Mouse (Mus musculus): Measurements from ENCODE around the gene B4galt5. TPM values are rescaled to one million over a fixed set of nuclear protein-coding genes. Genes with fewer than 3 reads are reported as not detected.

B4galt5 gene
- polyA plus RNA-seq, 1 experiment from 2014 or later, result 31.5 TPM

DNA sequence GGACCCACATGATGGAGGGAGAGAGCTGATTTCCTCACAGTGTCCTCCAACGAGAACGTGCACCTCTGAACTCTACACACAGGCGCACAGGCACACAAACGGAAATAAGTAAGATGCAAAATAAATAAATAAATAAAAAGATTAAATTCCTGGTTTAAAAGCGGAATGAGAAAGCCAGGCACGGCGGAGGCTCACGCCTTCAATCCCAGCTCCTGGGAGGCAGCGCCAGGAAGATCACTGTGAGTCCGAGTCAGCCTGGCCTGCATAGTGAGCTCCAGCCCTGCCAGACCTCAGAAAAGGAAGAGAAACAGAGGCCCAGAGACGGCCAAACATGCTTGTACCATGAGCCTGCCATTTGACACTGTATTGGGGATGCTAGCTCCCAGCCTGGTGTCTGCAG lies 85.1 kb downstream of the B4galt5 start:
- ATAC-seq (ENCODE audit: low read depth), result no peak

DNA sequence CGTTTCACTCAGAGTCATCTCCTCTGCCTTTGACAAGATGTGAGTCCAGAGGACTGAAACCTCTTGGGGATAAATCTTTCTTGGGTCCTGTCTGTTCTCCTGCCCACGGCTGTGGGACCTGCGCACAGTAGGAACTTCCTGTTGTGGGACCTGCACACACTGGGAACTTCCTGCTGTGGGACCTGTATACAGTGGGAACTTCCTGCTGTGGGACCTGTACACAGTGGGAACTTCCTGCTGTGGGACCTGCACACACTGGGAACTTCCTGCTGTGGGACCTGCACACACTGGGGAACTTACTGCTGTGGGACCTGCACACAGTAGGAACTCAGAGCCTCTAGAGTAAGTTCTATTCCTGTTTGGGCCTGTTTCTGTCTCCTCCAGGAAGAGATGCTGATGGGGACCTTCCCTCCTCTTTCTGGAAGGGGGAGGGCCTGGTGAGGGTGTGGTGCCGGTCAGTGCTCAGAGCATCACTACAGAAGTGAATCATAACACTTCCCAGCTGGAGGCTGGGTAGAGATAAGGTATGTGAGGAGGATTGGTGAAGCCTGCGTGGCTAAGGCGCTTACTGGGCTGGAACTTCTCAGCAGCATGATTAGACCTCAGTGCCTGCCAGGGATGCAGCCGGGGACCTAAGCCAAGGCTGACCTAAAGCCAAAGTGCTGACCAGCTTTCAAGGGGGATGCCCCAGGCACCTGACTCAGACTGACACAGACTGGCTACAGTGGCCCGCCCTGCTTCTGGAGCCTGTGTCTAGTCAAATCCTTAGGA lies 85.8 kb downstream of the B4galt5 start:
- H3K4me1 ChIP-seq (ENCODE audit: control insufficient read depth, insufficient read depth, low read length), result no peaks in the 10 kb centered on the region
- H3K9me3 ChIP-seq (ENCODE audit: control insufficient read depth, low read length), result no peaks in the 10 kb centered on the region
- ATAC-seq (ENCODE audit: low read depth), result no peak
- no peak overlapping the region for H3K4me3 ChIP-seq (ENCODE audit: low read depth, low read length)
- H3K27ac ChIP-seq (ENCODE audit: low read depth, low read length), result no peak overlapping the region
- H3K9ac ChIP-seq (replicated peaks; ENCODE audit: low read depth, low read length), result no peak overlapping the region
- H3K27me3 ChIP-seq (ENCODE audit: control insufficient read depth, insufficient read depth, low read length), result no peaks in the 10 kb centered on the region
- no peaks in the 10 kb centered on the region for H3K36me3 ChIP-seq (ENCODE audit: control insufficient read depth, insufficient read depth, low read length)
- WGBS, result 96% methylated on average over 8 of the region's 8 CpGs
- H3K4me2 ChIP-seq (ENCODE audit: low read depth, low read length), result no peak overlapping the region

More for the DNA sequence above, 85.1 kb downstream of the B4galt5 start:
- no peak overlapping the region for H3K4me2 ChIP-seq (ENCODE audit: low read depth, low read length)
- no peak overlapping the region for H3K4me3 ChIP-seq (ENCODE audit: low read depth, low read length)
- no peak overlapping the region for H3K27ac ChIP-seq (ENCODE audit: low read depth, low read length)
- no peaks in the 10 kb centered on the region for H3K27me3 ChIP-seq (ENCODE audit: control insufficient read depth, insufficient read depth, low read length)
- H3K9me3 ChIP-seq (ENCODE audit: control insufficient read depth, low read length), result no peaks in the 10 kb centered on the region
- H3K4me1 ChIP-seq (ENCODE audit: control insufficient read depth, insufficient read depth, low read length), result no peaks in the 10 kb centered on the region
- H3K36me3 ChIP-seq (ENCODE audit: control insufficient read depth, insufficient read depth, low read length), result no peaks in the 10 kb centered on the region
- no peak overlapping the region for H3K9ac ChIP-seq (replicated peaks; ENCODE audit: low read depth, low read length)
- 86% methylated on average over 11 of the region's 11 CpGs for WGBS

DNA sequence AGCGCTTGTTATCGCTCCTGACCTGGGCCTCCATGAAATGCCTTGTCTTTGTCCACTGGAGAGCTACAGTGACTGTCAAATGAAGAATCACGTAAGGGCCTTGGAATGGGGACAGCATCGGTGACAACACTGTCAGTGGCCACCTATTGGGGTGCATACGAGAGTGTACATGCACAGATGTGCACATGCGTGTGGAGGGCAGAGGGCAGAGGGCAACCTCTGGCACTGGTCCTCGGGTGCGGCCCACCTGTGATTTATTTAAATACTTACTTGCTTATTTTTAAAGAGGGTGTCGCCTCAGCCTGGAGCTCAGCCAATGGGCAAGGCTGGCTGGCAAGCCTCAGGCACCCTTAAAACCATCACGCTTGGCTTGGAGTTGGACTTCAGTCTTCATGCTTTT lies 86.5 kb downstream of the B4galt5 start:
- no peaks in the 10 kb centered on the region for H3K4me1 ChIP-seq (ENCODE audit: control insufficient read depth, insufficient read depth, low read length)
- ATAC-seq (ENCODE audit: low read depth), result no peak
- no peak overlapping the region for H3K9ac ChIP-seq (replicated peaks; ENCODE audit: low read depth, low read length)
- no peaks in the 10 kb centered on the region for H3K36me3 ChIP-seq (ENCODE audit: control insufficient read depth, insufficient read depth, low read length)
- no peak overlapping the region for H3K27ac ChIP-seq (ENCODE audit: low read depth, low read length)
- no peak overlapping the region for H3K4me2 ChIP-seq (ENCODE audit: low read depth, low read length)
- H3K4me3 ChIP-seq (ENCODE audit: low read depth, low read length), result no peak overlapping the region
- H3K27me3 ChIP-seq (ENCODE audit: control insufficient read depth, insufficient read depth, low read length), result no peaks in the 10 kb centered on the region
- 94% methylated on average over 10 of the region's 10 CpGs for WGBS
- no peaks in the 10 kb centered on the region for H3K9me3 ChIP-seq (ENCODE audit: control insufficient read depth, low read length)

DNA sequence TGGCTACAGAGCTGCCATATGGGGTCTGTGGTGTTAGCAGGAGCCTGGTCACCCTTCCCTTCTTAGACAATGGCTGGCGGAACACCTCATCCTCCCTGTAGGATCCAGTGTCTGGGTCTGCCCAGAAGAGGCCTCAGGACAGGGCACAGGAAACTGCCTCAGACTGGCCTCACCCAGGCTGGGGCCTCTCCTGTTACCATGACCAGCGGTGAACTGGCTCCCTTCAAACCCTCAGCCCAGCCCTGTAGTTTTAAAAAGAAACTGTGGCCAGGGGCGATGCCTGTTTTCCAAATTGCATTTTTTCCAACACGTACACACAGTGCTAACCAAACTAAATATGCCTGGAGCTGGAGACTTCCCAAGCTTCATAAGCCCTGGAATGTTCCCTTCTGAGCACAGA lies 87.9 kb downstream of the B4galt5 start:
- Histone ChIP-seq H3K9ac (replicated peaks; ENCODE audit: low read depth, low read length) (no peak overlapping the region), H3K27ac (ENCODE audit: low read depth, low read length) (no peak overlapping the region), H3K36me3 (ENCODE audit: control insufficient read depth, insufficient read depth, low read length) (no peaks in the 10 kb centered on the region), H3K4me2 (ENCODE audit: low read depth, low read length) (no peak overlapping the region), H3K27me3 (ENCODE audit: control insufficient read depth, insufficient read depth, low read length) (no peaks in the 10 kb centered on the region), H3K9me3 (ENCODE audit: control insufficient read depth, low read length) (no peaks in the 10 kb centered on the region), H3K4me3 (ENCODE audit: low read depth, low read length) (no peak overlapping the region), H3K4me1 (ENCODE audit: control insufficient read depth, insufficient read depth, low read length) (no peaks in the 10 kb centered on the region)
- 81% methylated on average over 4 of the region's 4 CpGs for WGBS
- no peak for ATAC-seq (ENCODE audit: low read depth)

DNA sequence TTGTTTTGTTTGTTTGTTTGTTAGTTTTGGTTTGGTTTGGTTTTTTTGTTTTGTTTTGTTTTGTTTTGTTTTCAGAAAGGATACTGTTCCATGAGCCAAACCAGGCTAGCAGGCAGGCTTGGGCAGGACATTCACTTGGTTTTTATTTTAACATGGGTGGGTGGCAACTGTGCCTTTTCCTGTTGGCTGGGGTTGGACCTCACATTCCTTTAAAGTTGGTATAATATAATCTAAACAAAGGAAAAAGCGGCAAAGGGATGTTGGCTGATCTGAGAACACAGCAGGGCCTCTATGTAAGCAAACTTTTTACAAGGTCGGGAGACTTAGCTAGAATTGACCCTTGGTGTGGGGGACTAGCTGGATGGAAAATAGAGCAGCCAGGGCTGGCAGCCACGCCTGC lies 91.2 kb downstream of the B4galt5 start:
- Histone ChIP-seq H3K9ac (replicated peaks; ENCODE audit: low read depth, low read length) (no peak overlapping the region), H3K4me1 (ENCODE audit: control insufficient read depth, insufficient read depth, low read length) (no peaks in the 10 kb centered on the region), H3K9me3 (ENCODE audit: control insufficient read depth, low read length) (no peaks in the 10 kb centered on the region), H3K36me3 (ENCODE audit: control insufficient read depth, insufficient read depth, low read length) (no peaks in the 10 kb centered on the region), H3K4me2 (ENCODE audit: low read depth, low read length) (no peak overlapping the region), H3K27ac (ENCODE audit: low read depth, low read length) (no peak overlapping the region), H3K27me3 (ENCODE audit: control insufficient read depth, insufficient read depth, low read length) (no peaks in the 10 kb centered on the region), H3K4me3 (ENCODE audit: low read depth, low read length) (no peak overlapping the region)
- ATAC-seq (ENCODE audit: low read depth), result no peak
- WGBS, result 39% methylated on average over 3 of the region's 3 CpGs

DNA sequence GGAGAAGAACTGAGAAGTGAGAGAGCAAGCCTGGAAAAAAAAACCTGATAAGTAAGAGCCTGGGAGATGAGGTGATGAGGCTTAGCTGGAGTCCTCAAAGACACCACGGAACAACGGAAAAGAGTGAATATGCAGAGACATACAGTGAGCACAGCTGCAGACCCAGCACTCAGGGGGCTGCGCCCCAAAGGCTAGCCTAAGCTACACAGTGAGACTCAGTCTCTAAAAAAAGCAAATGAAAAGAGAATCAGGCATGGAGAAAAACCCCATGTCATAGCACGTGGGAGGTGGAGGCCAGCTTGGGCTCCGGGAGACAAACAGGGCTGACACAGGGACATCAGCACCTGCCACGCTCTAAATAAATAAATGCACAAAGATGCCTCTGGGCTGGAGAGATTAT lies 94.2 kb downstream of the B4galt5 start:
- WGBS, result 79% methylated on average over 6 of the region's 6 CpGs
- Histone ChIP-seq H3K27ac (ENCODE audit: low read depth, low read length) (no peak overlapping the region), H3K4me3 (ENCODE audit: low read depth, low read length) (no peak overlapping the region)

DNA sequence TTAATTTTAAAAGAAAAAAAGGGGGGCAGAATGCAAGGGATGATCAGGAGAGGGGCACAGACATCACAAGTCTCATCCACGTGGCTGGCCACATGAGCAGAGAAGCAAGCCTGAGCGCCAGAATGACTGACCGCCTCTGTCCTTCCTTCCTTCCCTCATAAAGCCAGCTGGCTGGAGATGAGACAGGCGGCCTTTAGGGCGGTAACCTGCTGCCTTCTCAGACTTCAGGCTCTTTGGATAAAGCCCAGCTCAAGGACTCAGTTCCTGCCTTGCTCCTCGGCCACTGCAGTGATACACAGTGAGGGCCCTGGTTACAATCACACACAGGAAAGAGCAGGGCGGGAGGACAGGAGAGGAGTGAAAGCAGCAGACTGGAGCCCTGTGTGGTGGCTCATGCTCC lies 94.8 kb downstream of the B4galt5 start:
- Histone ChIP-seq H3K4me1 (ENCODE audit: control insufficient read depth, insufficient read depth, low read length) (no peaks in the 10 kb centered on the region), H3K27me3 (ENCODE audit: control insufficient read depth, insufficient read depth, low read length) (no peaks in the 10 kb centered on the region), H3K27ac (ENCODE audit: low read depth, low read length) (no peak overlapping the region), H3K9ac (replicated peaks; ENCODE audit: low read depth, low read length) (no peak overlapping the region), H3K4me2 (ENCODE audit: low read depth, low read length) (no peak overlapping the region), H3K4me3 (ENCODE audit: low read depth, low read length) (no peak overlapping the region), H3K36me3 (ENCODE audit: control insufficient read depth, insufficient read depth, low read length) (no peaks in the 10 kb centered on the region), H3K9me3 (ENCODE audit: control insufficient read depth, low read length) (no peaks in the 10 kb centered on the region)
- 56% methylated on average over 7 of the region's 7 CpGs for WGBS
- ATAC-seq (ENCODE audit: low read depth), result no peak

More for the DNA sequence above, 94.2 kb downstream of the B4galt5 start:
- no peak for ATAC-seq (ENCODE audit: low read depth)
- H3K4me2 ChIP-seq (ENCODE audit: low read depth, low read length), result no peak overlapping the region
- no peaks in the 10 kb centered on the region for H3K27me3 ChIP-seq (ENCODE audit: control insufficient read depth, insufficient read depth, low read length)
- H3K9ac ChIP-seq (replicated peaks; ENCODE audit: low read depth, low read length), result no peak overlapping the region
- H3K4me1 ChIP-seq (ENCODE audit: control insufficient read depth, insufficient read depth, low read length), result no peaks in the 10 kb centered on the region
- H3K9me3 ChIP-seq (ENCODE audit: control insufficient read depth, low read length), result no peaks in the 10 kb centered on the region
- H3K36me3 ChIP-seq (ENCODE audit: control insufficient read depth, insufficient read depth, low read length), result no peaks in the 10 kb centered on the region

DNA sequence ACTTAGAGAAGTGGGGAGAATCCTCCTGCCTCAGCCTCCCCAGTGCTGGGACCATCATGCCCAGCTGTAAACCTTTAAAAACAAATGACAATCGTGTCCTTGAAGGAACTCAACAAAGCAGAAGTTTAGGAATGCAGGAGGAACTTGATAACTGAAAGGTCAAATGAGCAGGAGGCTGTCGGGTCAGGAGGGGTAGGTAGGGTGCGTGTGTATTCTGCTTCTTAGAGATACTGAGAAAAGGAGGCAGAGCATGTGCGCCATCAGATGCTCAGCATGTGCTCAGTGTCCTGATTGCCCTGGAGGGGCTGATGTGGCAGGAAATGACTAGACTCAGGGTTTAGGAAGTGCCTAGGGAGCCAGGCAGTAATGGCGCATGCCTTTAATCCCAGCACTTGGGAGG lies 95.5 kb downstream of the B4galt5 start:
- Histone ChIP-seq H3K36me3 (ENCODE audit: control insufficient read depth, insufficient read depth, low read length) (no peaks in the 10 kb centered on the region), H3K9ac (replicated peaks; ENCODE audit: low read depth, low read length) (no peak overlapping the region), H3K9me3 (ENCODE audit: control insufficient read depth, low read length) (no peaks in the 10 kb centered on the region), H3K4me3 (ENCODE audit: low read depth, low read length) (no peak overlapping the region), H3K27ac (ENCODE audit: low read depth, low read length) (no peak overlapping the region), H3K4me1 (ENCODE audit: control insufficient read depth, insufficient read depth, low read length) (no peaks in the 10 kb centered on the region), H3K4me2 (ENCODE audit: low read depth, low read length) (no peak overlapping the region), H3K27me3 (ENCODE audit: control insufficient read depth, insufficient read depth, low read length) (no peaks in the 10 kb centered on the region)
- ATAC-seq (ENCODE audit: low read depth), result no peak
- WGBS, result 89% methylated on average over 5 of the region's 5 CpGs

DNA sequence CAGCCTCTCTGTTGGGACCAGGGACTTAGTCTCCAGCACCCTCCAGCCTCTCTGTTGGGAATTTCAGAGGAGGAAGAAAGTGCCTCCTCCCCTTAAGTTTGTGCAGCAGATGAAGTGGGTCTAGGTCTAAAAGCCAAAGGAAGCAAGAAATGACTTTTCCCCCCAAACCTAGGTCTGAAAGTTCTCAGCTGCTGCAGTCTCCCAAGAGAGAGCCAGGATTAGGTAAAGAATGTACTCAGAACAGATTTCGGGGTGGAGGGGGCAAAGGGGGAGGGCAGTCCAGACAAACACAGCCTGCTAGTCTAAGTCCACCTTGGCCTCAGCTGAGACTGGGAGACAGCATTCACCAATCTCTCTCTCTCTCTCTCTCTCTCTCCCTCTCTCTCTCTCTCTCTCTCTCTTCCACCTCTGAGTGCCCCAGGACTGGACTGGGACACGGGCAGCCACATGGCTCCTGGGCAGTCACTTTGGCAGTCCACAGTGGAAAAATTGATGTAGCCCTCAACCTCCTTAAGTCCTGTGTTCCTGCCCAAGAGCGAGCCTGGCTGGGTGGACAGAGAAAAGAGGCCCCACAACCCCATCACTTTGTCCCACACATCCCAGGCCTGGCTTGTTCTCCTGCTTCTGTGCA lies 96.8 kb downstream of the B4galt5 start:
- Histone ChIP-seq H3K9me3 (ENCODE audit: control insufficient read depth, low read length) (no peaks in the 10 kb centered on the region), H3K4me1 (ENCODE audit: control insufficient read depth, insufficient read depth, low read length) (no peaks in the 10 kb centered on the region), H3K9ac (replicated peaks; ENCODE audit: low read depth, low read length) (no peak overlapping the region), H3K4me3 (ENCODE audit: low read depth, low read length) (no peak overlapping the region), H3K27ac (ENCODE audit: low read depth, low read length) (no peak overlapping the region), H3K36me3 (ENCODE audit: control insufficient read depth, insufficient read depth, low read length) (no peaks in the 10 kb centered on the region), H3K4me2 (ENCODE audit: low read depth, low read length) (no peak overlapping the region), H3K27me3 (ENCODE audit: control insufficient read depth, insufficient read depth, low read length) (no peaks in the 10 kb centered on the region)
- WGBS, result 64% methylated on average over 3 of the region's 3 CpGs
- no peak for ATAC-seq (ENCODE audit: low read depth)
